Mouse (Mus musculus) G1E (cell line): Measurements from ENCODE around the gene Padi3. TPM values are rescaled to one million over a fixed set of nuclear protein-coding genes. Genes with fewer than 3 reads are reported as not detected.

Experiments
- ATAC-seq: 2 replicates; pipeline ENCODE4 v1.8.0; 2016; ENCODE audit warnings: mild to moderate bottlenecking; ENCODE audit not compliant: insufficient number of reproducible peaks, poor library complexity, low FRiP score, severe bottlenecking; ENCODE audit errors: extremely low read depth
- DNase-seq: peaks from one replicate; pipeline ENCODE4 v3.0.0; 2012; ENCODE audit warnings: low spot score
- H3K27me3 ChIP-seq: 2 replicates; pipeline ENCODE4 v1.6.1; 2012; ENCODE audit warnings: mild to moderate bottlenecking, low read length, inconsistent platforms; ENCODE audit not compliant: insufficient read depth
- H3K36me3 ChIP-seq: replicated peaks from 2 replicates; pipeline ENCODE3; 2012; ENCODE audit warnings: mild to moderate bottlenecking, inconsistent platforms
- H3K4me1 ChIP-seq: 2 replicates; pipeline ENCODE4 v1.6.1; 2012; ENCODE audit warnings: low read depth, low read length, inconsistent platforms, mixed read lengths; ENCODE audit not compliant: insufficient read depth
- H3K4me3 ChIP-seq: 2 replicates; pipeline ENCODE4 v1.5.1; 2012; ENCODE audit warnings: low read depth, mild to moderate bottlenecking, inconsistent platforms, low read length, moderate library complexity, mixed read lengths
- H3K9me3 ChIP-seq: replicated peaks from 2 replicates; pipeline ENCODE4 v1.6.1; 2012; ENCODE audit warnings: inconsistent platforms
- CTCF ChIP-seq: IDR thresholded peaks from 2 replicates; pipeline ENCODE4 v1.5.1; 2012; ENCODE audit warnings: low read depth, low read length, inconsistent platforms, mixed read lengths
- GATA1 ChIP-seq: IDR thresholded peaks from 2 replicates; pipeline ENCODE4 v1.6.1; 2012; ENCODE audit warnings: borderline replicate concordance, low read length, inconsistent platforms, mixed read lengths
- GATA2 ChIP-seq: IDR thresholded peaks from 2 replicates; pipeline ENCODE4 v1.6.1; 2012; ENCODE audit warnings: low read depth, low read length, inconsistent platforms, borderline replicate concordance
- POLR2AphosphoS5 ChIP-seq: IDR thresholded peaks from 2 replicates; pipeline ENCODE4 v1.6.1; 2012; ENCODE audit warnings: low read depth, low read length, inconsistent platforms; ENCODE audit not compliant: insufficient replicate concordance
- TAL1 ChIP-seq: conservative IDR thresholded peaks from 2 replicates; pipeline ENCODE4 v1.6.1; 2012; ENCODE audit warnings: low read depth, low read length, inconsistent platforms, mixed read lengths
- polyA plus RNA-seq: library from polyadenylated mRNA; stranded (reverse); fragments of >175 nt; gene quantifications from 2 replicates; pipeline ENCODE4 v1.2.3, GENCODE M21; 2012
- total RNA-seq, 2 experiments: library from RNA; stranded (forward) in 1 of 2; stranded (reverse) in 1 of 2; fragments of 200-1000 nt in 1 of 2; fragments of >200 nt in 1 of 2; fragmentation: Nextera tagmentation in 1 of 2; gene quantifications; 2 replicates each; pipeline ENCODE4 v1.2.3; 2014 to 2017

The Padi3 gene
- total and polyA plus RNA-seq, 3 experiments = 1.1 to 17.6 (median 1.8) TPM

- ATAC-seq = no peak
- Histone ChIP-seq H3K9me3 (no peaks in the 10 kb centered on the region), H3K4me1 (peaks cover 5% of the 10 kb centered on the region), H3K4me3 (no peak overlapping the region), H3K27me3 (peaks cover 34% of the 10 kb centered on the region), H3K36me3 (no peaks in the 10 kb centered on the region)
- TF ChIP-seq POLR2AphosphoS5 (no peak), GATA2 (no peak), CTCF (no peak), GATA1 (no peak), TAL1 (no peak)
- DNase-seq = no peak
Observed at GRCm38 (mm10) chr4:140753366-140753765, 57.1 kb downstream of the Padi3 start.

GRCm38 (mm10) chr4:140750328-140750727 lies 60.1 kb downstream of the Padi3 start:
- H3K4me1 ChIP-seq = no peaks in the 10 kb centered on the region
- H3K27me3 ChIP-seq = peaks cover 44% of the 10 kb centered on the region
- no peaks in the 10 kb centered on the region for H3K9me3 ChIP-seq
- no peaks in the 10 kb centered on the region for H3K36me3 ChIP-seq
- H3K4me3 ChIP-seq = no peak overlapping the region
- TF ChIP-seq GATA1 (no peak), POLR2AphosphoS5 (no peak), GATA2 (no peak), TAL1 (no peak), CTCF (no peak)
- DNase-seq (no peak), ATAC-seq (no peak)

GRCm38 (mm10) chr4:140747978-140748377 lies 62.5 kb downstream of the Padi3 start:
- ATAC-seq (no peak), DNase-seq (no peak)
- Histone ChIP-seq H3K36me3 (no peaks in the 10 kb centered on the region), H3K27me3 (peaks cover 45% of the 10 kb centered on the region), H3K9me3 (no peaks in the 10 kb centered on the region), H3K4me1 (peaks cover 8% of the 10 kb centered on the region; the same call in 1 of the 2 replicates), H3K4me3 (no peak overlapping the region)
- TF ChIP-seq GATA2 = no peak
- no peak for TF ChIP-seq POLR2AphosphoS5
- TF ChIP-seq TAL1 = no peak
- TF ChIP-seq GATA1 = no peak
- no peak for TF ChIP-seq CTCF

- peaks cover 49% of the 10 kb centered on the region for H3K27me3 ChIP-seq
- TF ChIP-seq GATA1 (no peak), CTCF (peak; percentile 35; the same call in 1 of the 2 replicates)
- peaks cover 24% of the 10 kb centered on the region for H3K4me1 ChIP-seq
- no peaks in the 10 kb centered on the region for H3K36me3 ChIP-seq
- H3K9me3 ChIP-seq = no peaks in the 10 kb centered on the region
- ATAC-seq (peak; percentile 64; the same call in 1 of the 2 replicates), DNase-seq (no peak)
- no peak overlapping the region for H3K4me3 ChIP-seq
Observed at GRCm38 (mm10) chr4:140744654-140745053, 65.8 kb downstream of the Padi3 start.

- H3K4me1 ChIP-seq = peaks cover 24% of the 10 kb centered on the region
- H3K36me3 ChIP-seq = no peaks in the 10 kb centered on the region
- H3K27me3 ChIP-seq = peaks cover 44% of the 10 kb centered on the region
- TF ChIP-seq CTCF = no peak
- H3K4me3 ChIP-seq = no peak overlapping the region
- DNase-seq = no peak
- H3K9me3 ChIP-seq = no peaks in the 10 kb centered on the region
- ATAC-seq = no peak
Observed at GRCm38 (mm10) chr4:140743086-140743485, 67.4 kb downstream of the Padi3 start.

- DNase-seq = no peak
- H3K4me3 ChIP-seq = 0 out of 2 replicates have a peak within 1 kb of the TSS, but pooled peaks have one; percentile 27
- H3K27me3 ChIP-seq = peaks cover 39% of the 10 kb centered on the region
- ATAC-seq = no peak
- H3K4me1 ChIP-seq = peaks cover 28% of the 10 kb centered on the region
- TF ChIP-seq POLR2AphosphoS5 (no peak), CTCF (no peak), GATA1 (no peak), GATA2 (no peak), TAL1 (no peak)
- H3K36me3 ChIP-seq = no peaks in the 10 kb centered on the region
- H3K9me3 ChIP-seq = no peaks in the 10 kb centered on the region
Observed at GRCm38 (mm10) chr4:140742543-140742942, 67.9 kb downstream of the Padi3 start, which contains the start of gene Padi6. Gene Padi6, minus strand, starts transcription at chr4:140742643.

- peaks cover 40% of the 10 kb centered on the region for H3K4me1 ChIP-seq
- no peak for TF ChIP-seq GATA2
- TF ChIP-seq CTCF = no peak
- no peak for TF ChIP-seq TAL1
- TF ChIP-seq POLR2AphosphoS5 = no peak
- no peak for TF ChIP-seq GATA1
- H3K9me3 ChIP-seq = no peaks in the 10 kb centered on the region
- H3K4me3 ChIP-seq = 0 out of 2 replicates have a peak overlapping the region, but pooled peaks have one; percentile 27
- no peaks in the 10 kb centered on the region for H3K36me3 ChIP-seq
- no peak for ATAC-seq
- DNase-seq = no peak
- H3K27me3 ChIP-seq = peaks cover 33% of the 10 kb centered on the region
Observed at GRCm38 (mm10) chr4:140741401-140741800, 69.0 kb downstream of the Padi3 start.
